Mouse (Mus musculus) kidney, embryonic 16.5 days (tissue): ENCODE data around the gene Atg2a. TPM values are rescaled to one million over a fixed set of nuclear protein-coding genes. Genes with fewer than 3 reads are reported as not detected.

Source experiments
- ATAC-seq: fragments of 200-750 bp; cut with Nextera tagmentation; 2 replicates; pipeline ENCODE4 v1.8.0; 2017; ENCODE audit warnings: moderate TSS enrichment; ENCODE audit not compliant: low FRiP score, low TSS enrichment
- H3K27ac ChIP-seq: fragments of 300-500 bp; sonication (generic); 2 replicates; pipeline ENCODE4 v1.5.1; 2014; ENCODE audit warnings: low read length
- H3K27me3 ChIP-seq: fragments of 300-500 bp; sonication (generic); 2 replicates; pipeline ENCODE4 v1.6.1; 2014; ENCODE audit warnings: low read length, control low read depth, mixed read lengths; ENCODE audit not compliant: insufficient read depth
- H3K36me3 ChIP-seq: fragments of 300-500 bp; sonication (generic); 2 replicates; pipeline ENCODE4 v1.6.1; 2014; ENCODE audit warnings: low read length, control low read depth, mixed read lengths; ENCODE audit not compliant: insufficient read depth
- H3K4me1 ChIP-seq: fragments of 300-500 bp; sonication (generic); 2 replicates; pipeline ENCODE4 v1.6.1; 2014; ENCODE audit warnings: low read length, control low read depth, mixed read lengths; ENCODE audit not compliant: insufficient read depth
- H3K4me2 ChIP-seq: fragments of 300-500 bp; sonication (generic); replicated peaks from 2 replicates; pipeline ENCODE4 v1.6.1; 2014; ENCODE audit warnings: low read depth, low read length
- H3K4me3 ChIP-seq: fragments of 300-500 bp; sonication (generic); 2 replicates; pipeline ENCODE4 v1.5.1; 2014; ENCODE audit warnings: mild to moderate bottlenecking, low read length
- H3K9ac ChIP-seq: fragments of 300-500 bp; sonication (generic); replicated peaks from 2 replicates; pipeline ENCODE4 v1.6.1; 2014; ENCODE audit warnings: low read length
- H3K9me3 ChIP-seq: fragments of 300-500 bp; sonication (generic); 2 replicates; pipeline ENCODE4 v1.6.1; 2016; ENCODE audit warnings: low read length, control low read depth
- WGBS: fragments of 180-500 bp; shearing (Covaris S2); extraction: QIAGEN DNeasy Blood & Tissue Kit; methylation state at CpG from one replicate; pipeline ENCODE4 v1.1.7; 2014; 5-methylcytosine and 5-hydroxymethylcytosine counted together
- polyA plus RNA-seq: library from polyadenylated mRNA; unstranded; fragments of >200 nt; fragmentation: Nextera tagmentation; extraction: Ambion mirVana; gene quantifications from 2 replicates; pipeline ENCODE4 v1.2.1, GENCODE M21; 2015

Atg2a gene
- 12.1 and 13.1 TPM in 2 replicates for polyA plus RNA-seq

DNA sequence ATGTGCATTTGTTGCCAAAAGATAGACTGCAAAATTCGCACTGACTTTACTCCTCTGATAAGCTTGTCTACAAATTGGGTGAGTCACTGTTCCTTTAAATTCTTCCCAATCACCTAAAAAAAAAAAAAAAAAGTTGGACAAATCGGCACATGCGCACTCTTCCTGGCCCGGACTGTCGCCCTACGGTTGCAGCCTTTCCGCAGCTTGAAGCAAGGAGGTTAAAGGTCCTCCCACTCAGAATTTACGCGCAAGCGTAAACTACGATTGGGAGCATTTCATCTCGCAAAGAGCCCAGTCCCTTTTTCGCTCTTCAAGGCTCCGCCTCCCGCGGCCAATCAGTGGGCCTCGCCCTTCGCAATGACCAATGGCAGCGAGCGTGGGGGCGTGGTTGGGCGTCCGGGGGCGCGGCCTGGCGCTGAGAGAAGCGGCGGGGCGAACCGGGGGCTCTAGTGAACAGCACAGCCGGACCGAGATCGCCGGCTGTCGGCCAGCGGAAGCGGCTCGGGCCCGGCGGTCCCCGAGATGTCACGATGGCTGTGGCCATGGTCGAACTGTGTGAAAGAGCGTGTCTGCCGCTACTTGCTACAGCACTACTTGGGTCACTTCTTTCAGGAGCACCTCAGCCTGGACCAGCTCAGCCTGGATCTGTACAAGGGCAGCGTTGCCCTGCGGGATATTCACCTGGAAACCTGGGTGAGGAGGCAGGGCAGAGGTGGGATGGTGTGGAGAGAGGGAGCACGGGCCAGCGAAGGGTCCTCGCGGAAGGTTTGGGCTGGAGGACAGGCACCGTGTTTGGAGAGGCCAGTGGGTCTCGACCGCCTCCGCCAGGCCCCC lies at the start of gene Atg2a:
Gene Atg2a (plus strand): TSS at position 395 of the 834 bp plus-strand sequence.
- Histone ChIP-seq H3K4me2 (peak within 1 kb of the TSS; percentile 95), H3K36me3 (peaks cover 18% of the 10 kb centered on the region; the same call in 1 of the 2 replicates), H3K4me3 (peak within 1 kb of the TSS; percentile 95), H3K9ac (peak within 1 kb of the TSS; percentile 92), H3K4me1 (peaks cover 17% of the 10 kb centered on the region), H3K27me3 (no peaks in the 10 kb centered on the region), H3K9me3 (no peaks in the 10 kb centered on the region), H3K27ac (peak within 1 kb of the TSS; percentile 86)
- peak; percentile 95 for ATAC-seq
- WGBS = under 1% methylated on average over 55 of the region's 55 CpGs

DNA sequence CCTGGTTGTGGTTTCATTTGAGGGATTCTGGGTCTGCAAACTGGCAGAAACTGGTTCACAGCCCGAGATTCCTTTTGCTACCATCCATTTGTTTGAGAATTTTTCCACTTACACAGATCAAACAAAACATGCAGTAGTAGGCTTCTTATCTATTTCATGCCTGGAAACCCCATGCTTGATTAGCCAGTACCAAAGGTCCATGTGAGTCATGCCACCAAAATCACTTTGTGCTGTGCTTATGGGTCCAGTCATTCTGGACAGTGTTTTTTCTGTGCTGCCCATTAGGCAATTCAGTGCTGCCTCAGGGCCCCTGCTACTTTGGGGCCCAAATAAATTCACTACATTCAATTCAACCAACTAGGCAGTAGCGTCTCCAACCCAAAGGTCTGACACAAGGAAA lies 37.2 kb upstream of the Atg2a start:
- ATAC-seq = no peak
- Histone ChIP-seq H3K27me3 (no peaks in the 10 kb centered on the region), H3K9ac (no peak overlapping the region), H3K27ac (no peak overlapping the region), H3K4me2 (no peak overlapping the region), H3K4me1 (no peaks in the 10 kb centered on the region), H3K36me3 (no peaks in the 10 kb centered on the region), H3K9me3 (no peaks in the 10 kb centered on the region), H3K4me3 (no peak overlapping the region)
- 82% methylated on average over 2 of the region's 2 CpGs for WGBS

DNA sequence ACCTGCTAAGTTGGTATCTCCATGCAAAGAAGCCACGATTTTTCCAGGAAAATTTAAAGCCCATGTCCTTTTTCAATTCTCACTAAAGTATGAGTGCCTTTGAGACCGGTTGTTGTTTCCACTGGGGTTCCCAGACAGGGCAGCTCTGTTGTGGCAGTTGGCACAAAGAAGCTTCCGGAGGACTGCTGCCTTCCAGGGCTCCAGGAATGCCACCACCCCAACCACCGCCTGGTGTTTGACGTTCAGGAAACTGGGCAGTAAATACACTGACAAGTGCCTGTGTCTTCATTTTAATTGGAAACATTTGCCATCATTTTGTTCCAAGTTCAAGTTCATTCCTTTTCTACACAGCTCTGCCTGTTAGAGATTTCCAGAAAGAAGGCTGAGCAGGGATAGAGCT lies 34.8 kb upstream of the Atg2a start:
- H3K27ac ChIP-seq = no peak overlapping the region
- H3K9me3 ChIP-seq = no peaks in the 10 kb centered on the region
- no peaks in the 10 kb centered on the region for H3K36me3 ChIP-seq
- no peak overlapping the region for H3K4me3 ChIP-seq
- no peaks in the 10 kb centered on the region for H3K27me3 ChIP-seq
- no peak for ATAC-seq
- H3K4me2 ChIP-seq = no peak overlapping the region
- H3K9ac ChIP-seq = no peak overlapping the region
- WGBS = 76% methylated on average over 5 of the region's 5 CpGs
- H3K4me1 ChIP-seq = no peaks in the 10 kb centered on the region

DNA sequence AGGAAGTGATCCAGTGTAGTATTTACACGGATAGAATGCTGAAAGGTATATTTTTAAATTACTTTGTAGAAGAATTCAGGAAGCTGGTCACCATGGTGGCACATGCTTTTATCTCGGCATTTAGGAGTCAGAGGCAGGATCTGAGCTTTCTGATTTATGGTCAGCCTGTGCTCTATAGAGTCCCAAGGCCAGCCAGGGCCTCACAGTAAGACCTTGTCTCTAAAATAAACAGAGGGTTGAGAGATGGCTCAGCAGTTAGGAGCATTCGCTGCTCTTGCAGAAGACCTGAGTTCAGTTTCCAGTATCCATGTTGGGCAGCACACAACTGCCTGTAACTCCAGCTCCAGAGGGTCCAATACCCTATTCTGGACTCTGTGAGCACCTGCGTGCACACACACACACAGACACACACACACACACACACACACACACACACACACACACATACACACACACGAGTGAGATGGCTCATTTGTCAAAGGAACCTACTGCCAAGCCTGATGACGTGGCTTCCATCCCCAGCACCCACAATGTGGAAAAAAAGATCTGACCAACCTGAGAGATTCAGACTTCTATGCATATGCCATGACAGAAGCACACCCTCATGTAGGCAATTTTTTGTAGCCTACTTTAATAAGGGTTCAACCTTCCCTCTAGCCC lies 25.3 kb upstream of the Atg2a start:
- WGBS = 45% methylated on average over 6 of the region's 6 CpGs
- H3K27ac ChIP-seq = no peak overlapping the region
- H3K27me3 ChIP-seq = no peaks in the 10 kb centered on the region
- ATAC-seq = no peak
- no peak overlapping the region for H3K4me2 ChIP-seq
- H3K4me3 ChIP-seq = no peak overlapping the region
- H3K9ac ChIP-seq = no peak overlapping the region
- no peaks in the 10 kb centered on the region for H3K36me3 ChIP-seq
- no peaks in the 10 kb centered on the region for H3K4me1 ChIP-seq
- no peaks in the 10 kb centered on the region for H3K9me3 ChIP-seq

DNA sequence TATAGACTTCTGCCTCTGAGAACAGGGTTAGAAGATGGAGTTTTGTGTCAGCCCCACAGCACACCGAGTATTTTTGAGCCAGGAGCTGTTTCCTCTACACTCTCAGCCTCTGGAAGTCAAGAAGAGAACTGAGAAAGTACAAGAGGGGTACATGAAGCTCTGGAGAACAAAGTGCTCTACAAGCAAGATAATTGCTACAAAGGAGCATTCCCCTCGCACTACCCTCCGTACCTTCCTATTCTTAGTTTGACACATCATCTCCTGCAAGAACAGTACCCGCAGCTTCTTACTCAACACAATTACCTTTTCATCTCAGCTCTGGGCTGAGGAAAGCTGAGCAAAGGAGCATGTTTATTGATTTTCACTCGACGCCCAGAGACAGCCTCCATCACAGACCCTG lies 22.9 kb upstream of the Atg2a start:
- WGBS = 77% methylated on average over 6 of the region's 6 CpGs
- Histone ChIP-seq H3K27ac (no peak overlapping the region), H3K4me2 (no peak overlapping the region), H3K4me1 (no peaks in the 10 kb centered on the region), H3K36me3 (no peaks in the 10 kb centered on the region), H3K27me3 (no peaks in the 10 kb centered on the region), H3K9me3 (no peaks in the 10 kb centered on the region), H3K9ac (no peak overlapping the region), H3K4me3 (no peak overlapping the region)
- ATAC-seq = no peak

DNA sequence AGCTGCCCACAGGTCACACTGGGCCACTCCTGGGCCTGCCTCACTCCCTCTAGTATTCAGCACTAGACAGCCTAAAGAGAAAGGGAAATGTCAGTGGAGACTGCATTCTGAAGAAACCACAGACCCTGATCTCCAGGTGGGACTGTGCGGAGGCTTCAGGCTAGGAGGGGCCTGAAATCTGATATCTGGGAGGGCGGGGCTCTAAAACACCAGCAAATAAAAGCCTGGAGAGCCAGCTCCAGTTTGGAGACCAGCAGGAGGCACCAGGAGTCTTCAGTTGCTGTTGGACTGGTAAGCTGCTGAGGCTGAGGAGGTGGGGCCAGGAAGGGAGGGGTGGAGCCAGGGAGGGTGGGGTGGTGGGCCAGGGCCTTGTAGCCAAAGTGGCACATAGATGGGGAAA lies 15.3 kb upstream of the Atg2a start, which contains the start of gene Gpha2:
Gene Gpha2 (plus strand): TSS at position 246 of the 400 bp plus-strand sequence.
- Histone ChIP-seq H3K27ac (no peak within 1 kb of the TSS), H3K4me1 (0 out of 2 replicates have a peak, but pooled peaks cover 2% of the 10 kb centered on the region), H3K9ac (no peak within 1 kb of the TSS), H3K27me3 (no peaks in the 10 kb centered on the region), H3K4me2 (no peak within 1 kb of the TSS), H3K36me3 (peaks cover 25% of the 10 kb centered on the region; the same call in 1 of the 2 replicates), H3K4me3 (no peak within 1 kb of the TSS), H3K9me3 (no peaks in the 10 kb centered on the region)
- 11% methylated on average over 2 of the region's 2 CpGs for WGBS
- ATAC-seq = peak; percentile 55; the same call in 1 of the 2 replicates

DNA sequence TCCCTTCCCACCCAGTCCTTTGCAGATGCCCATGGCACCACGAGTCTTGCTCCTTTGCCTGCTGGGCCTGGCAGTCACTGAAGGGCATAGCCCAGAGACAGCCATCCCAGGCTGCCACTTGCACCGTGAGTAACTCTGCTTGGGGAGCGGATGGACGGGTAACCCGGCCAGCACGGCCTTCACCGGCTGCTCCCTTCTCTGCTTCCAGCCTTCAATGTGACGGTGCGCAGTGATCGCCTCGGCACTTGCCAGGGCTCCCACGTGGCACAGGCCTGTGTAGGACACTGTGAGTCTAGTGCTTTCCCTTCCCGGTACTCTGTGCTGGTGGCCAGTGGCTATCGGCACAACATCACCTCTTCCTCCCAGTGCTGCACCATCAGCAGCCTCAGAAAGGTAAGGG lies 14.7 kb upstream of the Atg2a start:
- no peak for ATAC-seq
- Histone ChIP-seq H3K27ac (no peak overlapping the region), H3K27me3 (no peaks in the 10 kb centered on the region), H3K4me2 (no peak overlapping the region), H3K4me1 (0 out of 2 replicates have a peak, but pooled peaks cover 2% of the 10 kb centered on the region), H3K36me3 (peaks cover 25% of the 10 kb centered on the region; the same call in 1 of the 2 replicates), H3K9ac (no peak overlapping the region), H3K4me3 (no peak overlapping the region), H3K9me3 (no peaks in the 10 kb centered on the region)
- WGBS = 86% methylated on average over 14 of the region's 14 CpGs

DNA sequence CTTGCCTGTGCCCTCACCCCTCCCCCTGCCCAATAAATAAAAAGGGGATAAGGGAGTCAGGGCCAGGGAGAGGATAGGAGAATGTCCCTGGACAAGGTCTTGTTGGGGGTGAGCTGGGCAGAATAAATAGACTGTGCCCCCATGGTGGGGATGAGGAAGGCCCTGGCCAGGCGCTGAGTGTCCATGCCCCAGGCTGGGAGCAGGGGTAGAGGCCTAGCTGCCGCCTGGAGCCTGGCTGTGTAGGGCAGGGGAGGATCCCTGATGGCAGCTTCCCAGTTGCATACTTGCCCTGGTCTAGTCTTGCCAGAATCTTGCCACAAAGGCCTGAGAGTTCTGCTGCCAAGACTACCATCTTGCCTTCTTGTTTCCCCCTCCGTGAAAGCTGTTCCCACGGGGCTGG lies 13.6 kb upstream of the Atg2a start:
- H3K36me3 ChIP-seq = peaks cover 25% of the 10 kb centered on the region; the same call in 1 of the 2 replicates
- H3K4me2 ChIP-seq = no peak overlapping the region
- 0 out of 2 replicates have a peak, but pooled peaks cover 2% of the 10 kb centered on the region for H3K4me1 ChIP-seq
- no peak overlapping the region for H3K4me3 ChIP-seq
- no peaks in the 10 kb centered on the region for H3K9me3 ChIP-seq
- H3K9ac ChIP-seq = no peak overlapping the region
- no peak for ATAC-seq
- whole genome bisulfite sequencing = 84% methylated on average over 4 of the region's 4 CpGs
- no peaks in the 10 kb centered on the region for H3K27me3 ChIP-seq
- H3K27ac ChIP-seq = no peak overlapping the region

DNA sequence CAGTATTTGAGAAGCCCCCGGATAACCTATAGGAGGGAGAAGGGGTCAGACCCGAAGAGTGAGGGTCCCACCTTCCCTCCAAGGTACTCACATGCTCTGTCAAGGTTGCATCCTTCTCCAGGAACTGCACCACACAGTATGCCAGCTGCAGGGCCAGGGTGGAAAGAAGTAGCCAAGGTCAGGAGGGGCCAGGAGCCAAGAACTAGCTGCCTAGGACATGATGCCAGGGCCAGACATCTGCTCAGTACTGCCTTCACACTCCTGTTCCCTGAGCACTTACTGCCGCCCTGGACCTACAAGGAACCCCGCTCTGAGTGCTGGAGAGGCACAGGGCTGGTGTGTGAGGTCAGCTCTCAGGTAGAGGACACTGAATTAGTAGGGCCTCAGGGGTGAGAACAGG lies 11.1 kb upstream of the Atg2a start:
- Histone ChIP-seq H3K4me3 (no peak overlapping the region), H3K9ac (no peak overlapping the region), H3K36me3 (peaks cover 25% of the 10 kb centered on the region; the same call in 1 of the 2 replicates), H3K27ac (no peak overlapping the region), H3K9me3 (no peaks in the 10 kb centered on the region), H3K4me2 (no peak overlapping the region), H3K27me3 (no peaks in the 10 kb centered on the region), H3K4me1 (peaks cover 22% of the 10 kb centered on the region)
- no peak for ATAC-seq
- 82% methylated on average over 4 of the region's 4 CpGs for WGBS

DNA sequence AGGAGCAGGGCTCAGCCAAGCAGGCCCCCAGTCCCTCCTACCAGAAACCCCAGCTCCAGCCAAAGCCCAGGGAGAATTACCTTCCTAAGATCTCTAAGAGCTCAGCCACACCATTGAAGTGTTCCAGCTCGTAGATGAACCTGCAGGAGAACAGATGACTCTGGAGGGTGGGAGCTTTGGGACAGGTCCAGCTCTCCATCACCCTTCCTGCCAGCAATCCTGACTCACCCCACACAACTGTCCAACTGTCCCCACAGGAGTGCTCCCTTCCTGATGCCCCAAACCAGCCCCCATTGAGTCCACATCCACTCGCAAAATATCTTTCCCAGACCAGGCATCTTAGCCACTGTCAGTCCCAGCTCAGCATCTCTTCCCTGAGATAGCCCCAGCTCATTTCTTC lies 10.4 kb upstream of the Atg2a start:
- Histone ChIP-seq H3K4me2 (no peak overlapping the region), H3K27me3 (no peaks in the 10 kb centered on the region), H3K36me3 (peaks cover 25% of the 10 kb centered on the region; the same call in 1 of the 2 replicates), H3K27ac (no peak overlapping the region), H3K4me3 (no peak overlapping the region), H3K9me3 (no peaks in the 10 kb centered on the region), H3K9ac (no peak overlapping the region), H3K4me1 (peaks cover 22% of the 10 kb centered on the region)
- no peak for ATAC-seq
- WGBS = 83% methylated on average over 2 of the region's 2 CpGs
